Mouse (Mus musculus): ENCODE data around the gene Ccdc153. TPM values are rescaled to one million over a fixed set of nuclear protein-coding genes. Genes with fewer than 3 reads are reported as not detected.

Gene Ccdc153
- polyA plus RNA-seq, 1 experiment from 2014 or later, result not detected

- peaks cover 19% of the 10 kb centered on the region for H3K4me1 ChIP-seq (ENCODE audit: control insufficient read depth, insufficient read depth, low read length)
- no peaks in the 10 kb centered on the region for H3K27me3 ChIP-seq (ENCODE audit: control insufficient read depth, insufficient read depth, low read length)
- 0 out of 2 replicates have a peak, but pooled peaks cover 6% of the 10 kb centered on the region for H3K36me3 ChIP-seq (ENCODE audit: control insufficient read depth, insufficient read depth, low read length)
- peak overlapping the region; percentile 75 for H3K27ac ChIP-seq (ENCODE audit: low read depth, low read length)
- peak overlapping the region; percentile 77 for H3K9ac ChIP-seq (replicated peaks; ENCODE audit: low read depth, low read length)
- H3K4me2 ChIP-seq (ENCODE audit: low read depth, low read length), result peak overlapping the region; percentile 95
- H3K9me3 ChIP-seq (ENCODE audit: control insufficient read depth, low read length), result no peaks in the 10 kb centered on the region
- peak overlapping the region; percentile 71 for H3K4me3 ChIP-seq (ENCODE audit: low read depth, low read length)
- WGBS, result 3% methylated on average over 11 of the region's 11 CpGs
- ATAC-seq (ENCODE audit: low read depth), result no peak; the same call in 1 of the 2 replicates
Observed at GRCm38 (mm10) chr9:44287003-44287400, 46.5 kb downstream of the Ccdc153 start.

- peak overlapping the region; percentile 71 for H3K4me3 ChIP-seq (ENCODE audit: low read depth, low read length)
- H3K9me3 ChIP-seq (ENCODE audit: control insufficient read depth, low read length), result no peaks in the 10 kb centered on the region
- peaks cover 8% of the 10 kb centered on the region for H3K36me3 ChIP-seq (ENCODE audit: control insufficient read depth, insufficient read depth, low read length)
- ATAC-seq (ENCODE audit: low read depth), result peak; percentile 68
- WGBS, result under 1% methylated on average over 47 of the region's 47 CpGs
- H3K9ac ChIP-seq (replicated peaks; ENCODE audit: low read depth, low read length), result peak overlapping the region; percentile 77
- H3K4me2 ChIP-seq (ENCODE audit: low read depth, low read length), result peak overlapping the region; percentile 95
- peaks cover 19% of the 10 kb centered on the region for H3K4me1 ChIP-seq (ENCODE audit: control insufficient read depth, insufficient read depth, low read length)
- peak overlapping the region; percentile 75 for H3K27ac ChIP-seq (ENCODE audit: low read depth, low read length)
- no peaks in the 10 kb centered on the region for H3K27me3 ChIP-seq (ENCODE audit: control insufficient read depth, insufficient read depth, low read length)
Observed at GRCm38 (mm10) chr9:44287401-44288075, 47.1 kb downstream of the Ccdc153 start.

- Histone ChIP-seq H3K9me3 (ENCODE audit: control insufficient read depth, low read length) (no peaks in the 10 kb centered on the region), H3K4me3 (ENCODE audit: low read depth, low read length) (peak within 1 kb of the TSS; percentile 71), H3K9ac (replicated peaks; ENCODE audit: low read depth, low read length) (peak within 1 kb of the TSS; percentile 77), H3K27ac (ENCODE audit: low read depth, low read length) (peak within 1 kb of the TSS; percentile 75), H3K36me3 (ENCODE audit: control insufficient read depth, insufficient read depth, low read length) (peaks cover 15% of the 10 kb centered on the region), H3K4me1 (ENCODE audit: control insufficient read depth, insufficient read depth, low read length) (peaks cover 19% of the 10 kb centered on the region), H3K27me3 (ENCODE audit: control insufficient read depth, insufficient read depth, low read length) (no peaks in the 10 kb centered on the region), H3K4me2 (ENCODE audit: low read depth, low read length) (peak within 1 kb of the TSS; percentile 95)
- peak; percentile 73 for ATAC-seq (ENCODE audit: low read depth)
- 2% methylated on average over 38 of the region's 38 CpGs for WGBS
Observed at GRCm38 (mm10) chr9:44288076-44288958, 47.8 kb downstream of the Ccdc153 start, which contains the start of gene Abcg4. Gene Abcg4 (minus strand): TSS chr9:44288615.

- H3K36me3 ChIP-seq (ENCODE audit: control insufficient read depth, insufficient read depth, low read length), result peaks cover 19% of the 10 kb centered on the region
- H3K9ac ChIP-seq (replicated peaks; ENCODE audit: low read depth, low read length), result peak overlapping the region; percentile 77
- no peaks in the 10 kb centered on the region for H3K27me3 ChIP-seq (ENCODE audit: control insufficient read depth, insufficient read depth, low read length)
- no peaks in the 10 kb centered on the region for H3K9me3 ChIP-seq (ENCODE audit: control insufficient read depth, low read length)
- ATAC-seq (ENCODE audit: low read depth), result no peak
- WGBS, result 9% methylated on average over 11 of the region's 11 CpGs
- H3K4me1 ChIP-seq (ENCODE audit: control insufficient read depth, insufficient read depth, low read length), result peaks cover 19% of the 10 kb centered on the region
- H3K4me2 ChIP-seq (ENCODE audit: low read depth, low read length), result peak overlapping the region; percentile 95
- peak overlapping the region; percentile 71 for H3K4me3 ChIP-seq (ENCODE audit: low read depth, low read length)
- peak overlapping the region; percentile 75; the same call in 1 of the 2 replicates for H3K27ac ChIP-seq (ENCODE audit: low read depth, low read length)
Observed at GRCm38 (mm10) chr9:44288959-44289291, 48.4 kb downstream of the Ccdc153 start.

GRCm38 (mm10) chr9:44292490-44292889 is 52.0 kb downstream of the Ccdc153 start:
- H3K4me1 ChIP-seq (ENCODE audit: control insufficient read depth, insufficient read depth, low read length), result peaks cover 11% of the 10 kb centered on the region; the same call in 1 of the 2 replicates
- no peaks in the 10 kb centered on the region for H3K9me3 ChIP-seq (ENCODE audit: control insufficient read depth, low read length)
- H3K27ac ChIP-seq (ENCODE audit: low read depth, low read length), result no peak overlapping the region
- H3K27me3 ChIP-seq (ENCODE audit: control insufficient read depth, insufficient read depth, low read length), result no peaks in the 10 kb centered on the region
- no peak overlapping the region for H3K9ac ChIP-seq (replicated peaks; ENCODE audit: low read depth, low read length)
- no peak for ATAC-seq (ENCODE audit: low read depth)
- no peak overlapping the region for H3K4me3 ChIP-seq (ENCODE audit: low read depth, low read length)
- H3K36me3 ChIP-seq (ENCODE audit: control insufficient read depth, insufficient read depth, low read length), result peaks cover 40% of the 10 kb centered on the region
- WGBS, result 81% methylated on average over 3 of the region's 3 CpGs
- H3K4me2 ChIP-seq (ENCODE audit: low read depth, low read length), result no peak overlapping the region

Other genes with a start within 250 kb of the Ccdc153 start
- 4.6 and 11.6 TPM in 2 replicates for gene Thy1, start 197.3 kb upstream of the Ccdc153 start, polyA plus RNA-seq (2014; fragmentation: Nextera tagmentation; extraction: Ambion mirVana)
- gene Usp2, start 173.7 kb upstream of the Ccdc153 start, polyA plus RNA-seq (2014; fragmentation: Nextera tagmentation; extraction: Ambion mirVana), result 9.4 and 11.7 TPM in 2 replicates
- gene Mfrp, start 138.9 kb upstream of the Ccdc153 start, polyA plus RNA-seq (2014; fragmentation: Nextera tagmentation; extraction: Ambion mirVana), result not detected in 2 replicates
- gene C1qtnf5, start 133.4 kb upstream of the Ccdc153 start, polyA plus RNA-seq (2014; fragmentation: Nextera tagmentation; extraction: Ambion mirVana), result 6.7 and 8.0 TPM in 2 replicates
- 0.08 and 0.10 TPM in 2 replicates for gene Gm49380, start 127.2 kb upstream of the Ccdc153 start, polyA plus RNA-seq (2014; fragmentation: Nextera tagmentation; extraction: Ambion mirVana)
- gene Rnf26, start 127.2 kb upstream of the Ccdc153 start, polyA plus RNA-seq (2014; fragmentation: Nextera tagmentation; extraction: Ambion mirVana), result 28.9 and 32.6 TPM in 2 replicates
- 9.0 and 23.0 TPM in 2 replicates for gene Mcam, start 106.2 kb upstream of the Ccdc153 start, polyA plus RNA-seq (2014; fragmentation: Nextera tagmentation; extraction: Ambion mirVana)
- gene Cbl, start 6.6 kb upstream of the Ccdc153 start, polyA plus RNA-seq (2014; fragmentation: Nextera tagmentation; extraction: Ambion mirVana), result 19.7 and 22.6 TPM in 2 replicates
- gene Pdzd3, start 10.8 kb downstream of the Ccdc153 start, polyA plus RNA-seq (2014; fragmentation: Nextera tagmentation; extraction: Ambion mirVana), result 0.12 and 0.23 TPM in 2 replicates
- 3.7 and 4.5 TPM in 2 replicates for gene Nlrx1, start 27.9 kb downstream of the Ccdc153 start, polyA plus RNA-seq (2014; fragmentation: Nextera tagmentation; extraction: Ambion mirVana)
- gene Abcg4, start 47.9 kb downstream of the Ccdc153 start, polyA plus RNA-seq (2014; fragmentation: Nextera tagmentation; extraction: Ambion mirVana), result 21.4 and 25.0 TPM in 2 replicates
- 21.9 and 23.2 TPM in 2 replicates for gene Hinfp, start 65.0 kb downstream of the Ccdc153 start, polyA plus RNA-seq (2014; fragmentation: Nextera tagmentation; extraction: Ambion mirVana)
- 19.0 and 21.9 TPM in 2 replicates for gene C2cd2l, start 79.6 kb downstream of the Ccdc153 start, polyA plus RNA-seq (2014; fragmentation: Nextera tagmentation; extraction: Ambion mirVana)
- 35.3 and 35.9 TPM in 2 replicates for gene Dpagt1, start 85.3 kb downstream of the Ccdc153 start, polyA plus RNA-seq (2014; fragmentation: Nextera tagmentation; extraction: Ambion mirVana)
- gene H2afx, start 94.0 kb downstream of the Ccdc153 start, polyA plus RNA-seq (2014; fragmentation: Nextera tagmentation; extraction: Ambion mirVana), result 92.3 and 94.3 TPM in 2 replicates
- gene Hmbs, start 103.6 kb downstream of the Ccdc153 start, polyA plus RNA-seq (2014; fragmentation: Nextera tagmentation; extraction: Ambion mirVana), result 58.3 and 58.4 TPM in 2 replicates
- gene Vps11, start 121.0 kb downstream of the Ccdc153 start, polyA plus RNA-seq (2014; fragmentation: Nextera tagmentation; extraction: Ambion mirVana), result 34.4 and 43.4 TPM in 2 replicates
- gene Hyou1, start 138.8 kb downstream of the Ccdc153 start, polyA plus RNA-seq (2014; fragmentation: Nextera tagmentation; extraction: Ambion mirVana), result 20.7 and 27.0 TPM in 2 replicates
- gene Slc37a4, start 156.2 kb downstream of the Ccdc153 start, polyA plus RNA-seq (2014; fragmentation: Nextera tagmentation; extraction: Ambion mirVana), result 70.9 and 78.8 TPM in 2 replicates
- 1,180 and 1,219 TPM in 2 replicates for gene Rps25, start 166.5 kb downstream of the Ccdc153 start, polyA plus RNA-seq (2014; fragmentation: Nextera tagmentation; extraction: Ambion mirVana)
- gene Trappc4, start 166.9 kb downstream of the Ccdc153 start, polyA plus RNA-seq (2014; fragmentation: Nextera tagmentation; extraction: Ambion mirVana), result 305 and 308 TPM in 2 replicates
- gene Ccdc84, start 177.9 kb downstream of the Ccdc153 start, polyA plus RNA-seq (2014; fragmentation: Nextera tagmentation; extraction: Ambion mirVana), result 31.1 and 34.5 TPM in 2 replicates
- gene Foxr1, start 200.5 kb downstream of the Ccdc153 start, polyA plus RNA-seq (2014; fragmentation: Nextera tagmentation; extraction: Ambion mirVana), result not detected in 2 replicates
- gene Upk2, start 214.3 kb downstream of the Ccdc153 start, polyA plus RNA-seq (2014; fragmentation: Nextera tagmentation; extraction: Ambion mirVana), result not detected in 2 replicates
- gene Bcl9l, start 242.1 kb downstream of the Ccdc153 start, polyA plus RNA-seq (2014; fragmentation: Nextera tagmentation; extraction: Ambion mirVana), result 11.5 and 12.3 TPM in 2 replicates